Mouse (Mus musculus): ENCODE data around the gene Csde1. TPM values are rescaled to one million over a fixed set of nuclear protein-coding genes. Genes with fewer than 3 reads are reported as not detected.

Csde1 gene
- total and polyA plus RNA-seq, 3 experiments, result 196 to 249 (median 210) TPM

DNA sequence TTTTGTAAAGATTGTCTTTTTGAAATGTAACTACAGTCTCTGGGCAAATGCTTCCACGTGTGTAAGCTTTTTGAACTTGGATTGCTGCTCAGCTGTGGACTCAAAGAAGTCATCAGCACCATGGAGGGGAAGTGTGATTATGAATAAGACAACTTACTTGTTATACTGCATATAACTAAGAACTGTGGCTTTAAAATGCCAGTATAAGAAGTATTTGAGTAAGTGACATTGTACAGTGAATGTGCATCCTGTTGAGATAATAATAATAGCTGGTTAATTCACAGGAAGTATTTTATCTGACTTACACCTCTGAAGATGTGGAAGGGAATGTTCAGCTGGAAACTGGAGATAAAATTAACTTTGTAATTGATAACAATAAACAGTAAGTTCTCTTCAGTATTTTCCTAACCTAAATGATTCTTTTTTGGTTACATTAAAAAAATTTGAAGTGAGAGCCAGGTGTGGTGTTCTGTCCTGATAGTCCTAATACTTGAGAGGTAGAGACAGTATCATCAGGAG is 20.7 kb downstream of the Csde1 start:
- H3K9me3 ChIP-seq (replicated peaks; ENCODE audit: low read length), result no peaks in the 10 kb centered on the region
- H3K27ac ChIP-seq (ENCODE audit: insufficient read depth, low read depth), result no peak overlapping the region
- H3K79me2 ChIP-seq (replicated peaks; ENCODE audit: control insufficient read depth, extremely low read depth, insufficient read depth, poor library complexity, severe bottlenecking), result peaks cover 26% of the 10 kb centered on the region
- H3K9ac ChIP-seq (ENCODE audit: insufficient read depth, low read depth), result no peak overlapping the region
- in situ Hi-C loops (cut with MboI; ENCODE audit: low pct_ligation_motif_present, low pct_unique_long_range_greater_than_20kb, low sequenced_read_pairs) (no loop called here), dilution Hi-C loops (cut with MboI; ENCODE audit: extremely low pct_ligation_motif_present, extremely low pct_unique_long_range_greater_than_20kb, low sequenced_read_pairs) (no loop called here)
- no peaks in the 10 kb centered on the region for H3K27me3 ChIP-seq (replicated peaks)
- TF ChIP-seq MAFK (IDR thresholded peaks at IDR 0.05; ENCODE audit: insufficient replicate concordance, low read length), result no peak
- TF ChIP-seq MYC (IDR thresholded peaks at IDR 0.05; ENCODE audit: low read depth, low read length), result no peak
- TF ChIP-seq HCFC1 (IDR thresholded peaks at IDR 0.05; ENCODE audit: low read depth, low read length), result no peak
- TF ChIP-seq RCOR1 (conservative IDR thresholded peaks at IDR 0.05; ENCODE audit: low read depth, low read length), result no peak
- no peak for TF ChIP-seq KAT2A (IDR thresholded peaks at IDR 0.05; ENCODE audit: insufficient replicate concordance, low read length)
- no peak for TF ChIP-seq ZC3H11A (IDR thresholded peaks at IDR 0.05; ENCODE audit: low read depth, low read length)
- TF ChIP-seq NELFE (IDR thresholded peaks at IDR 0.05; ENCODE audit: low read depth, low read length), result no peak
- no peak for TF ChIP-seq CHD1 (IDR thresholded peaks at IDR 0.05; ENCODE audit: low read depth, low read length)
- no peak for TF ChIP-seq MAX (IDR thresholded peaks at IDR 0.05; ENCODE audit: low read length)
- no peak for TF ChIP-seq MAZ (IDR thresholded peaks at IDR 0.05; ENCODE audit: low read depth, low read length)
- TF ChIP-seq ETS1 (conservative IDR thresholded peaks at IDR 0.05; ENCODE audit: low read depth, low read length), result no peak
- TF ChIP-seq POLR2A (IDR thresholded peaks at IDR 0.05; ENCODE audit: low read depth, low read length), result no peak
- no peak for TF ChIP-seq IRF4 (IDR thresholded peaks at IDR 0.05; ENCODE audit: low read depth, low read length)
- H3K4me2 ChIP-seq (ENCODE audit: insufficient read depth, low read depth, poor library complexity, severe bottlenecking), result no peak overlapping the region
- H3K4me1 ChIP-seq (ENCODE audit: control insufficient read depth in 1 of 2, insufficient read depth in 2 of 2), result peaks cover 0 to 10% of the 10 kb centered on the region in 2 experiments; a peak in 1 of 4 replicates
- H3K4me3 ChIP-seq (replicated peaks in 1 of 3; ENCODE audit: low read depth in 2 of 3, low read length in 2 of 3, poor library complexity in 1 of 3), result no peak overlapping the region
- no peak for DNase-seq (ENCODE audit: extremely low read depth)
- peaks cover 39 to 86% of the 10 kb centered on the region in 2 experiments for H3K36me3 ChIP-seq (replicated peaks in 1 of 2; ENCODE audit: control insufficient read depth in 1 of 2, insufficient read depth in 1 of 2, low read length in 1 of 2)

- H3K36me3 ChIP-seq (replicated peaks in 1 of 2; ENCODE audit: control insufficient read depth in 1 of 2, insufficient read depth in 1 of 2, low read length in 1 of 2), result peaks cover 38 to 70% of the 10 kb centered on the region in 2 experiments
- H3K9me3 ChIP-seq (replicated peaks; ENCODE audit: low read length), result no peaks in the 10 kb centered on the region
- no peak overlapping the region for H3K4me3 ChIP-seq (replicated peaks in 1 of 3; ENCODE audit: low read depth in 2 of 3, low read length in 2 of 3, poor library complexity in 1 of 3)
- in situ Hi-C loops (cut with MboI; ENCODE audit: low pct_ligation_motif_present, low pct_unique_long_range_greater_than_20kb, low sequenced_read_pairs), result no loop called here
- peaks cover 6% of the 10 kb centered on the region for H3K79me2 ChIP-seq (replicated peaks; ENCODE audit: control insufficient read depth, extremely low read depth, insufficient read depth, poor library complexity, severe bottlenecking)
- H3K4me2 ChIP-seq (ENCODE audit: insufficient read depth, low read depth, poor library complexity, severe bottlenecking), result no peak overlapping the region
- H3K4me1 ChIP-seq (ENCODE audit: control insufficient read depth in 1 of 2, insufficient read depth in 2 of 2), result peaks cover 0 to 7% of the 10 kb centered on the region in 2 experiments; a peak in 2 of 4 replicates
- no peak for DNase-seq (ENCODE audit: extremely low read depth)
- H3K9ac ChIP-seq (ENCODE audit: insufficient read depth, low read depth), result no peak overlapping the region
- TF ChIP-seq KAT2A (IDR thresholded peaks at IDR 0.05; ENCODE audit: insufficient replicate concordance, low read length), result no peak
- no peak for TF ChIP-seq MAX (IDR thresholded peaks at IDR 0.05; ENCODE audit: low read length)
- TF ChIP-seq ELF1 (IDR thresholded peaks at IDR 0.05; ENCODE audit: low read depth, low read length), result no peak
- TF ChIP-seq MAZ (IDR thresholded peaks at IDR 0.05; ENCODE audit: low read depth, low read length), result no peak
- no peak for TF ChIP-seq PAX5 (IDR thresholded peaks at IDR 0.05; ENCODE audit: low read length)
- TF ChIP-seq CHD2 (IDR thresholded peaks at IDR 0.05; ENCODE audit: low read length), result no peak
- TF ChIP-seq ETS1 (conservative IDR thresholded peaks at IDR 0.05; ENCODE audit: low read depth, low read length), result no peak
- TF ChIP-seq RCOR1 (conservative IDR thresholded peaks at IDR 0.05; ENCODE audit: low read depth, low read length), result no peak
- no peak for TF ChIP-seq ZC3H11A (IDR thresholded peaks at IDR 0.05; ENCODE audit: low read depth, low read length)
- TF ChIP-seq NELFE (IDR thresholded peaks at IDR 0.05; ENCODE audit: low read depth, low read length), result no peak
- TF ChIP-seq MYC (IDR thresholded peaks at IDR 0.05; ENCODE audit: low read depth, low read length), result no peak
- no peak for TF ChIP-seq GABPA (IDR thresholded peaks at IDR 0.05; ENCODE audit: insufficient replicate concordance, low read depth, low read length)
- no peaks in the 10 kb centered on the region for H3K27me3 ChIP-seq (replicated peaks)
- dilution Hi-C loops (cut with MboI; ENCODE audit: extremely low pct_ligation_motif_present, extremely low pct_unique_long_range_greater_than_20kb, low sequenced_read_pairs), result no loop called here
- no peak overlapping the region for H3K27ac ChIP-seq (ENCODE audit: insufficient read depth, low read depth)
Observed at GRCm38 (mm10) chr3:103056016-103056595, 35.9 kb downstream of the Csde1 start.
